Mouse (Mus musculus) frontal cortex, postnatal 14 days (tissue): Measurements from ENCODE around the gene Ankrd60.

Experiments used
- DNase-seq, 2 experiments: peaks; one replicate each; pipeline ENCODE4 v3.0.0; 2022; ENCODE audit warnings: low spot score in 2 of 2

Gene Ankrd60

DNA sequence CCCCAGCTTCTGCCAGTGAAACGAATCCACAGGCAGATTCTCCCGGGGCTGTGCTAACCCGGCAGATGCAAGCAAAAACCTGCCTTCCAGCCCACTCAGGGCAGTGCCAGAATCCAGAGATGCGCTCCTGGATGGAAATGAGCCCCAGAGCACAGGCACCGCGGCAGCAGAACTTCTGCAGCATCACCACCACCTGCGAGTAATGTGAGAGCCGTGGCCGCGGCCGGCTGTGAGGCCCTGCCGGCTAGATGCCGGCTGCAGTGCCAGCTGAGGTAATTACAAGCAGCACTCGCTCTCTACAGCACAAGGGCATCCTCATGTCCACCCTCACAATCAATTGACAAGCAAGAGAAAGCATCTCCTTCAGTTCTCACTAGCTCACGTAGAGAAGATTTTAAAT is 6.2 kb upstream of the Ankrd60 start:
- DNase-seq: no peak

DNA sequence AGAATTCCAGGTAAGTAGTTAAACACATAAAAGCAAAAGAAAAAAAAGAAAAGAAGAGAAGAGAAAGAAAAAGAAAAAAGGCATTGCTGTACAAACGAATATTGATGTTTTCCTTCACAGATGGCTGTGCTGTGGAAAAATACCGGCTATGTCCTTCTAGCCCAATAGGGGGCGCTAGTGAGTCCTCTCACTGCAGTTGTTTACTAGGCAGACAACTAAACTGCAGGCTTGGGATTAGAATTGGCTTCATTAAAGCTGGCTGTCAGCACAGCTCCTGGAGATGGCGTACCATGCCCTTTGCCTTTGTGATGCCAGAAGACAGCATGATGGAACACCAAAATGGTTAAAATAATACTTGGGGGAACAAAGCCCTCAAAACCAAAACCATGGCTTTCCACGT is 5.3 kb upstream of the Ankrd60 start:
- no peak for DNase-seq

DNA sequence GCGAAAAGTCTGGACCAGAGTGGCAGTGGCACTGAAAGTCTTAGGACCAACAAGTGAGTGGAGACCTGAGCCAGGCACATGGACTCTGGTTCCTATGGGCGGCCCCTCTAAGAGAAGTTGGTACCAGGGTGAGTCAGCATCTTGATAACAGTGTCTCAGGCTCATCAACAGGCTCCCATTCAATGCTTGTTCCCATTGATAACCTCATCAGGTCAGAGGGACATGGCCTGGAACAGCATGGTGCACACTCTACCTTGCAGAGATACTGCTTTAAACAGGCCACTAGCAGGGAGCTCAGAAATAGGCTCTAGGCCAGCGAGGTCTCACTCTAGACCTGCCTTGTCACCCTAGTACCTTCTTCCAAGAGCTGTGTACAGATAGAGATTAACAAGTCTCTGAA is 4.7 kb upstream of the Ankrd60 start:
- DNase-seq: no peak

DNA sequence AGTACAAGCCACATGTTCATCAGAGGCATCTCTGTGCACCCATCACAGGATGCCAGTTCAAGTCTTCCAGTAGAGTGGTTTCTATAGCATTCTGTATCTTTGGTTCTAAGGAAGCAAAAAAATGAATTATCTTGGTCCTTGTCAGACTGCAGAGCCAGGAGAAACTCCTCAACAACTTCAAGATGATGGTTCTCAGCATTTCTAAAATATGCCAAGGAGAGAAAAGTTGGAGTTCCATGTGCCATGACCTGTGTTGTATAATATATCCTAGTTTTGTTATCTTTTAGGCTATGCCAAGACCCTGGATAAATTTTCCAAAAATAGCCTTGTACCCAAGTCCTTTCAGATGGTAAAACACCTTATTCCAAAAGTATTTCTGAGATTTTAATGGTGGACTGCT is 2.9 kb upstream of the Ankrd60 start:
- no peak for DNase-seq

DNA sequence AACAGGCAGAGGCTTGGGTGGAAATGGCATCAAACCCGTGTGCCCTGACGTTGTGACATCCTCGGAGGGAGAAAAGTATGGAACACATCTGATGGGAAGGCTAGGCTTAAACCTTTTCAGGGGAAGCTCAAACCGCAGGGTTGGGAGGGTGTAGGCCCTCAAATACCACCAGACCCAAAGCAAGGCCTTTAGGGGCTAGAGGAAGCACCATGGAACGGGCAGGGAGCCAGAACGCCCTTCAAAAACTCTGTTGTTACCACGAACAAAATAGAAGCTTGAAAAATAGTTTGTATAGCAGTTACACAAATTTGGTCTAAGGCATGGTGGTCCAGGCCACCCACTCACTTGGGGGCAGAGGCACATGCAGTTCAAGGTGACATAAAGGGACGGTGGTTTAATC is 430 bp upstream of the Ankrd60 start:
- DNase-seq: no peak

DNA sequence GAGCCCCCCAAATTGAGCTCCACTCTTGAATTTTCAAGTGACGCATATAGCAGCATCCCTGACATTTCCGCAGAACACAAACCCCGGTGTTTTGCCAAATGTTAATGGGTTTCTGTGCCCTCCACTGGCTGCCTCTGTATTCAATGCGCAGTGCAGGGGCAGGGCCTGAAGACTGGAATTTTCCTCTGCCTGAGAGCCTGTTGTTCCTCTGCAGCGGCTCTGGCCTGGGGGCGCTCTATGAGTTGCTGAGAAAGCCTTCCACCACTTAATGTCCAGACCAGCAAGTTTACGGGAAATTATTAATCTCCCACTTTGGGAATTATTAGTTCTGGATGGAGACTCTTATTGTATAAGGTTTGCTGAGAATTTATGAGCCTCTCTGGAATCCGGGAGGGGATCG is 14.0 kb downstream of the Ankrd60 start:
- no peak for DNase-seq

DNA sequence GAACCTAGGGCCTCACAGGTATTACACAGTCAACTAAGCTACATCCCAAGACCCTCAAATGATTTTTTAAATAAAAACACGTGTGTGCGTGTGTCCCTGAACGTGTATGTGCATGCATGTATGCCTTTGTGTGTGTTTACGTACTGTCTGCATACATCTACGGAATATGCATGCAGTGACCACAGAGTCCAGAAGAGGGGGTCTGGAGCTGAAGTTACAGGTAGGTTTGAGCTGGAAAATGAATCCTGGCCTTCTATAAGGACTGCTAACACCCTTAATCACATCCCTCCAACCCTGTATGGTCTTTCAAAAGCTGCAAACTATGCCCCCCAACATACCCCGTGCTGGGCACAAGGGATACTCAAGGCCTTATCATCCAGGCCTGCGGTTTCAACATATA is 14.8 kb downstream of the Ankrd60 start:
- DNase-seq: peak in 1 of 2 experiments; percentile 50

DNA sequence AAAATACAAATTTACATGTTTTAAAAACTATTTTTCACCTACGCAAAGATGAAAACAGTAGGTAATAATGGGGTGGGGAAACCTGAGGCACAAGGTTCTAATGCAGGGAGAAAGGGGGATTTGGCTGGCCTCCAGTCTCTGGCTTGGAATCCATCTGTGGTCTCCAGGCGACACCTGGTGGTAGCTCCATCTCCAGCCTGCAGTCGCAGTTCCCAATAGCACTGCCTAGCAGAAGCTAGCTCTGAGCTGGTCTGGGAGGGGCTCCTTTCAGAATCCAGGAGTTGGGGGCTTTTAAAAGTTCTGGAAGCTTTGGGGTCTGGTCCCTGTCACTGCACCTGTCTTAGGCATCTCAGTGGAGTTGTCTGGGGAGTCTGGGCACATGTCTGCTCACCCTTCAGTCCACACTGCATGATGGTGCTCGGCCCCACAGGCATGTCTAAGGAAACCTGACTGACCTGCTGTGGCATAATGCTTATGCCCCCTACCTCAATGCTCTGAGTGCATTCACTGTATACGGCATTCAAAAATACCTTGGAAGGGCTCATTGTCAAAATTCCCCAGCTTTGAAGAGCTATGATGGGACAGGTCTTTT is 16.2 kb downstream of the Ankrd60 start:
- DNase-seq: peak; percentile 44 to 76

DNA sequence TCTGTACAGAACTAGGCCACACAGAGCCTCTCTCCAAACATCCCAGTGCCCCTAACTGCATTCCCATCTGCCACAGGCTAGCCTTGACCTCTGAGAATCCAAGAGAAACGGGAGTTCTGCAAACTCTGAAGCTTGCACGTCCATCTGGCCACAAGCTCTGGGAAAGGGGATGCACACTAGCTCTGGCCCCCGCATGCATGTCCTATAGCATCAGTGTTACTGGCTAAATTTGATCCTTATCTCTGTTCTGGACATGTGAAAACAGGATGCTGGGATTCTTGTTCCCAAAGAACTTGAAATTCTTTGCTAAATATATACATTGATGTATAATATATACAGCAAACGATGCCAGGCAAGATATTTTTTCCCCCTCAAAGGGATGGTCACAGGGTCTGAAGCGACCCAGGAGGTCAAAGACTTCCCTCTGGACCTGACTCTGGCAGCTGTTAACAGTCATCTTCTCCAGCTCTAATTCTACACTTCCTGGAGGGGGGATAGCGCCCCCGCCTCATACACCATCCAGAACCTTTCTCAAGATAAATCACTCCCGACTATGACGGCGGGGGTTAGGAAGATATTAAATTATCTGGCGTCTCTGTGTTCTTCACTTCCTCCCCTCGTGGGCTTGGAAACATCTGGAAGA is 19.3 kb downstream of the Ankrd60 start:
- no peak for DNase-seq

DNA sequence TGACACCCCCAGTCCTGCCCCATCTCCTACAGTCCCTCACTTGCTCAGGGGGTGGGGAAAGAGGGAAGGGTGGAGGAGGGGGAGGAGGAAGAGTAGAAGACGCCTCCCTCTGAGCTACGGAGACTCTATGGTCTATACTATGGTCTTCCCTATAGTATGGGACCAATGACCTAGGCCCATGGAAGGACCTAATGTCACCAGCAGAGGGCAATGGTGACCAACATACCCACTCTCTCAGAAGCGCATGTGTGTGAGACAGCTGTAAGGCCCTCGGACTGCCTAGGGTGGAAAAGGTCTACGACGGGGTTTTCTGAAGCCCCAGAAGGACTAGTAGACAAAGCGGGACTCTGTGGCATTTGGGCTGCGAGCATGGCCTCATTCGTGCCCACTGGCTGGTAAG is 24.3 kb downstream of the Ankrd60 start:
- DNase-seq: no peak

DNA sequence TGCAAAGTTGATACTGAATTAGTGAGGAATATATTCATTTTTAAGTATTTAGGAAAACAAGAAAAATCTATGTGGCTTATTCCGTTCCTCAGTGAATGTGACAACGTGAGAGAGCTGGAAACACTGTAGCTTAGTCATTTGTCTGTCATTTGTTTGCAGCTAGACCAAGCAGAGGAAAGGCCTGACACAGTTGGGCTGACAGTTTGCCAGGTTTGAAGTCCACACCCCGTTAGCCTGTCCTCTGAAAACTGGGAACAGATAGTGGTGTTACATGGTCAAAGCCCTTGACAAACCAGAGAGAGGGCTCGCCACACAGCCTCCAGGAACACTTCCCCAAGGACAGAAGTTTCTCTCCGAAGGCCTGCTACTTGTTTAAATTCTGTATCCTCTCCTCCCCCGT is 27.5 kb downstream of the Ankrd60 start:
- no peak for DNase-seq

DNA sequence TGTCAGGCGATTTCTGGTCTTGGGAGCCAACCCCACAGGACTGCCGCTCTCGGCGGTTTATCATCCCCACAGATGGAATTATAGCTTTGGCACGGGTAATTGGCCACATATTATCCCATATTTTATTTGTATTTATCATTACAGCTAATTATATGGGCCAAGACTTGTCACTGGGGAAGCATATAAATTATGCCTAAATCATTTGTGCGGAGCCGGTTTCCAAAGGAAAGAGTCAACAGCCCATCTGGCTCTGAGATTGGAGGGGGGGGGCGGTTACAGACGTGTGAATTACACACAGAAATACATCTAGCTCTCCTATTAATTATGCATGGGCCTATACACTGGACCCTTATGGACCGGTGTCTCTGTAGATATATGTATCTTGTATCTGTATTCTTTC is 28.9 kb downstream of the Ankrd60 start:
- DNase-seq: no peak

DNA sequence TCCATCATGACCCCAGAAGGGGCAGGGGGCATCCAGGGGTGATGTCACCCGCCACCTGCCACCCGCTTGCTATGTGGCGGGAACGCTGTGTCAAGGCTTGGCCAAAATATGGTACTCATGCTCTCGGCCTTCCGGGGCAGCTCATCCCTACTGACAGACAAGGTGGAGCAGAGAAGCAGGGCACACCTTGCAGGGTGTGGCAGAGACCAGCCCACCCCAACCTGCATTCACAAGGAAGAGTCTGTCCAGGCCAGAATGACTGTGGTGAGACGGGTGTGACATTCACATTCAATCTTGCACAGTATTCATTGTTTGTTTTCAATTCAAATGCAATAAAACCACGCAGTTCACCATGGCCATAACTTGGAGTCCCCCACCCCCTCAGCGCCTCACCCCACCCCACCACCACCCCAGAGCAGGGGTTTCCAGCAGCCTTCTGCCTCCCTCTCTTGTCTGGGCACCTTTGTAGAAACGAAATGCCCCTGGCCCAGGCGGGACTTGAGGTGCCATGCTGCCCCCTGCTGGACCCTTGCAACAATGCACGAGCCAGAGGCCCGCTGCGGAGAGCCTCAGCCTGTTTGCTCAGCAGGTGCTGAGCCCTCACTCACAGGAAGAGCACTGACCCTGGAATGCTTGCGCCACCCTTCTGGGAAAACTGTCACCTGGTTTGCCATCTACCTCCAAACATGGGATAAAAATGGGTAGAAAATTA is 32.0 kb downstream of the Ankrd60 start:
- DNase-seq: peak; percentile 56 to 83

DNA sequence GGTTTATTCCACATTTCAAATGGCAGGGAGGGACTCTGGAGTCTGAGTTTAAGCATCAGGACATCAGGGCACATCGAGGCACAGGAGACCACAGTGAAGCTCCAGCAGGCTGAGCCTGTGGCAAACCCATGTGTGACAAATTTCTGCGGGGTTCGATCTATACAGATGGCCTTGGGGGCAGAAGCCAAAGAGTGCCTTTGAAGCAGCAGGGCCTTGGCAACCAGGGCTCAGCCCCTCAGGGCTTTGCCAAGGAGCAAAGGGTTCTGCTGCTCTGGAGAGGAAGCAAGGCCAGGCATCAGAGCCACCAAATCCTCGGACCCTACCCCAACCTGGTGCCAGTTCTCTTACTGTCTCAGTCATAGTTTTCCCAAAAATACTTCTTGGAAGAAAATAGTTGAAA is 35.4 kb downstream of the Ankrd60 start:
- no peak for DNase-seq

DNA sequence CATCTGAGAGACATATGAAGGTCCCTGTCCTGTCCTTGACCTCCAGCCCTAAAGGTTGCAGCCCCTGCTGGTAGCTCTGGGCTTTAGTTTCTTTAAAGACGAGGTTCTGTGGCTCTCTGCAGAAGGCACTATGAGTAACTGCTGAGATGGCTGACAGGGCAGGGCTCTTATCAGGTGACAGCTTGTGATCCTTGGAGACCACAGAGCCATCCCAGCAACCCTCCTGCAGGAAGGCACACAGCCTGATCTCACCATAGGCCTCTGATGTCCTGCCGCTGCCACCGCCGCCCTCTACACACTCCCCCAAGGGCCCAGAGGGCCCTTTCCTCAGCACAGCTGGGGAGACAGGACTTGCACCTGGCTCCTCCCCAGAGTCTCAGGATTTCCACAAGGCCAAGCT is 36.4 kb downstream of the Ankrd60 start:
- no peak for DNase-seq

DNA sequence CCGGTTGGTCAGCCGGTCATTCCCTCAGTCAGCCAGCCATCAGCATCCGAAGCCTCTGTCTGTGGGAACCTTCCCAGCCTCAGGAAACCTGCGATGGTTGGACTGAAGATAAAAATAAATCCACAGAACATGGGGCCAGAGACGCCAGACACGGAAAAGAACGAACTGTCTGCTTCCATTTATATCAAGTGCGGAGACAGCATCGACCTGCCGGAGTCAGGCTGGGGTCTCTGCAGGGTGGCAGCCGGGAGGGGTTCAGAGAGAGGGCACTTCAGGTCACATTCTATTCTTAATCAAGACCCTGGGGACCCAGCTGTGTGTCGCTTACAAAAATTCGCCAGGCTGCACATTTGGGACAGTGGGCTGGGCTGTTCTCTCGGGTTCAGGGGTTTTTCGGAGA is 38.4 kb downstream of the Ankrd60 start:
- no peak for DNase-seq

DNA sequence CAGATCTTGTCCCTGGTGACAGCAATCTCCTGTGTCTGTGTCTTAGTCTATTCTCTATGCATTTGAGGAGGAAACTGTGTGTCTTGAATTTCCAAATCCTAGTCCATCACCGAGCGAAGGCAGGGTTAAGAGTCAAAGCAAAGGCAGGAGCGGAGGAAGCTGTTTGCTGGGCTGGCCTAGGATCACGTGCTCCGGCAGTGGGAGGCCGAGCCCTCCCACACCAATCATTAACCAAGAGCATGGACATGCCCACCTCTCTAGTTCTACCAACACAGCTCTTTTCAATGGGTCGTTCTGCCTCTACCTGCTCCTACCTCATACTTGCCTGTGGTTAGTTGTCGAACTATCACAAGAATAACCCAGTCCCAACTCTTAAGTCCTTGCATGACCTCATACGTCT is 42.3 kb downstream of the Ankrd60 start:
- no peak for DNase-seq

DNA sequence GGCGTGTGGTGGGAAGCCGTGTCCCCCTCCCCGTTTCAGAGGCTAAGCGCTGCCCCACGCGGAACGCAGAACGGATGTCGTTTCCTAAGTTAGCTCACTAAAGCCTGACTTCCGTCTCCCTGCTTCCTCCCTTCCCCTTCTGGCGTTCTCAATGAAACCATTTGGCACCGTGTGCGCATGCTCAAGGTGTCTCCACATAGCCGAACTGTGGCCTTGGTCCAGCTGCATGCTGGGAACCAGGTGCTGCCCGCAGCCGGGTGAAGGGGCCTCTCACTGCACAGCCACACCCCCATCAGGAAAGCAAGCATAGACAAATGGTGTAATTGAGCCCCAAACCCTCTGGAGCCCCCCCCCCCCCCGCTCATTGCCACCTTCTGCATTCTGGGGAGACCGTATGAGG is 42.8 kb downstream of the Ankrd60 start:
- DNase-seq: no peak

DNA sequence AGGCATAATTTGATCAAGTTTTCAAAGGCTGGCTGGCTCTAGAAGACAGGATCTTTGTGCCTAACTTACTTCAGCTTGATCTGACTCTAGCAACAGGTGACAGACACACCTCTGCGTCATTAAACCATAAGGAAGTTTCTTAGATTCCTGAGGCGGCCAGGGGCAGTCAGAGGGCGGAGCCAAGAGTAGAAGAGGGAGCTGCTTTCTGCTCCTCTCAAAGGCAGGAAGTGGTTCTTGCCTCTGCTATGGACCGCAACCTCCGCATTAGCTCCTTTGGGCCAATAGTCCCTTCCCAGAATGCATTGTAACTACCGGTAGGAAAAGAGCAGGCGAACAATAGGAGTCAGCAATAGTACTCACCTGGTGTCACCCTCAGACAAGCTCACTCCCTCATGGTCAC is 43.6 kb downstream of the Ankrd60 start:
- no peak for DNase-seq

DNA sequence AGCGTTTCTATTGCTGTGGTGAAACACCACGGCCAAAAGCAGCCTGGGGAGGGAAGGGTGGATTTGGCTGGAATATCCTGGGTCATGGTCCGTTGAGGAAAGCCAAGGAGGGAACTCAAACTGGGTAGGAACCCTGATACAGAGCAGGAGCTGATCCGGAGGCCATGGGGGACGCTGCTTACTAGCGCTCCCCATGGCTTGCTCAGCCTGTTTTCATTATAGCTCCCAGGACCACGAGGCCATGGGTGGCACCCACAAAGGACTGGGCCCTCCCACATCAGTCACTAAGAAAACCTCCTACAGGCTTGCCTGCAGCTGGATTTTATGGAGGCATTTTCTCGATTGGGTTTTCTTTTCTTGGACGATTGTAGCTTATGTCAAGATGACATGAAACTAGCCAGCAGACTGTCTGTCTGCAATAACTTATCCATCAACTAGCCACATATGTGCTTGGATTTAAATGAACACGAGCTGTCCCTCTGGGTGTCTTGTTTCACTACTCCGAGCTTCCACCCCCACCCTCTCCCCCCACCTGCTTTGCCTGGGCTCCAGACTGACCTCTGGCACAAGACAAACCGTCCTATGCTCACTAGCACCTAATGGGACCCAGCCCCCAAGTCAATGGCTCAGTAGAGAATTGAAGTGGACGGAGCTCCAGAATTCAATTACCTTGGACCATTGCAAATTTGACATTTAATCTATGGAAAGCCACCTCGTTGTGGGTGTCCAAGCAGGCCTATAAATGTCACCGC is 45.3 kb downstream of the Ankrd60 start:
- no peak for DNase-seq

DNA sequence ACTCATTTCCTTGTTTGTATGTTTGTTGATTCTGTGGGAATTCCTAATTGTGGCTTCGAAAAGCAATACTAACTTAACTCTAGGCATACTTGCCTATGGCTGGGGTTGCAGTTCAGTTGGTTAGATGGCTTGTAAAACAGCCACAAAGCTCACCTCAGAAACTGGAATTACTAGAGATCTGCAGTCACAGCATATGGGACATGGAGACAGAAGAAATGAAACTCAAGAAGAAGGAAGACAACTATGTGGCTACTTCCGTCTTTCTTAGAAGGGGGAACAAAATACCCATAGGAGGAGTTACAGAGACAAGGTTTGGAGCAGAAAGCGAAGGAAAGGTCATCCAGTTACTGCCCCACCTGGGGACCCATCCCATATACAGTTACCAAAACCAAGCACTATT is 49.7 kb downstream of the Ankrd60 start:
- DNase-seq: no peak

DNA sequence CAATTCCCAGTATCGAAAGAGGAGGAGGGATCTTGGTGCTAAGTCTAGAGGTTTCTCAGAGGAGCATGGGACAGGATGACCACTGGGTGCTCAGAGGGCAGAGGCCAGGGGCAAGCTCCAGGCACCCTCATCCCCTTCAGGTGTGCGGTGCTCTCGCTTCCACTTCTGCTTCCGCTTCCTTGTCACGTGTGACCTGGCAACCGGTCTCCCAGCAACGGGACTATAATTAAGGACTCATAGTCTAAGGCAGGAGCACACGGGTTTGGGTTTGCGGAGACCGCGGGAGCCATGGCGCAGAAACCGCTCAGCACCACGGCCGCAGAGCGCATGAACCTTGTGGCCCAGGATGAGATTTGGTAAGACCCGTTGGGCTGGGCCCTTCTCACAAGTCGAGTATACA is 55.8 kb downstream of the Ankrd60 start, which contains the start of gene 1700021F07Rik:
Gene 1700021F07Rik, plus strand, starts transcription at position 211 of the 400 bp plus-strand sequence.
- no peak for DNase-seq
